Mouse (Mus musculus) MN1 (cell line): ENCODE results near the gene Saysd1.
A peak's percentile ranks its signal among the peaks of the same experiment; 100 is the strongest.

ENCODE experiments used
- DNase-seq: peaks from one replicate; pipeline ENCODE4 v3.0.0-alpha.2; 2016; ENCODE audit warnings: low spot score

Saysd1 gene

DNA sequence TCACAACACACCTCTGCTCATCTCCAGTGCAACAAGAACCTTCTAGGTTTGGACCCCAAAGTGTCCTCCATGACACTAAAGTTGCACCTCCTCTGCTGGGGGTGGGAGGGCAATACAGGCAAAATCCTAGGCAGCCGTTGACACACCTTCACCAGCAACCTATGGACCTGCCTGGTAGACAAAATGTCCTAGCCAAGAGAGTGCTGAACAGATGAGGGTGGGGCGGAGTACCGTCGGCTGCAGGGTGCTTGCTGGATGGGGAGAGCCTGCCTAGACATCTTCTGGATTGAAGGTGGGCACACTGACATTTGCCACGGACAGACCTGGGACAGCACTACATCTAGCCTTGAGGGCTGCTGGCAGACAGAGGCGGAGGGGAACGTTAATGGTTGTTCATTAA, 26.1 kb upstream of the Saysd1 start:
- no peak for DNase-seq

DNA sequence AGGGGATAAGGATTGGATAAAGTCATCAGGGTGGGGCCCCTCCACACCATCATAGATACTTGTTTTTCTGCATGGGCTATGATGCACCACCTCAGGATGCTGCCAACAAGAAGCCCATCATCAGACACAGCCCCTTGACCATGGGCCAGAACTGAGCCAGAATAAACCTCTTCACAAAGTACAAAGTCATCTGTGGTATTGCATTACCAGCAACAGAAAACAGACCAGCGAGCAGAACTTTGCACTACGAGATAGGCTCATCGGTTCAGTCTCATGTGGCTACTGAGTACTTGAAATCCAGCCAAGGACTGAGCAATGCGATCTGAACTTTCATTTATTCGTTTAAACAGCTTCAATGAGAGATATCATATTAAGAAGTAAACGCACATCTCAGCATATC, 24.4 kb upstream of the Saysd1 start:
- DNase-seq, result no peak

DNA sequence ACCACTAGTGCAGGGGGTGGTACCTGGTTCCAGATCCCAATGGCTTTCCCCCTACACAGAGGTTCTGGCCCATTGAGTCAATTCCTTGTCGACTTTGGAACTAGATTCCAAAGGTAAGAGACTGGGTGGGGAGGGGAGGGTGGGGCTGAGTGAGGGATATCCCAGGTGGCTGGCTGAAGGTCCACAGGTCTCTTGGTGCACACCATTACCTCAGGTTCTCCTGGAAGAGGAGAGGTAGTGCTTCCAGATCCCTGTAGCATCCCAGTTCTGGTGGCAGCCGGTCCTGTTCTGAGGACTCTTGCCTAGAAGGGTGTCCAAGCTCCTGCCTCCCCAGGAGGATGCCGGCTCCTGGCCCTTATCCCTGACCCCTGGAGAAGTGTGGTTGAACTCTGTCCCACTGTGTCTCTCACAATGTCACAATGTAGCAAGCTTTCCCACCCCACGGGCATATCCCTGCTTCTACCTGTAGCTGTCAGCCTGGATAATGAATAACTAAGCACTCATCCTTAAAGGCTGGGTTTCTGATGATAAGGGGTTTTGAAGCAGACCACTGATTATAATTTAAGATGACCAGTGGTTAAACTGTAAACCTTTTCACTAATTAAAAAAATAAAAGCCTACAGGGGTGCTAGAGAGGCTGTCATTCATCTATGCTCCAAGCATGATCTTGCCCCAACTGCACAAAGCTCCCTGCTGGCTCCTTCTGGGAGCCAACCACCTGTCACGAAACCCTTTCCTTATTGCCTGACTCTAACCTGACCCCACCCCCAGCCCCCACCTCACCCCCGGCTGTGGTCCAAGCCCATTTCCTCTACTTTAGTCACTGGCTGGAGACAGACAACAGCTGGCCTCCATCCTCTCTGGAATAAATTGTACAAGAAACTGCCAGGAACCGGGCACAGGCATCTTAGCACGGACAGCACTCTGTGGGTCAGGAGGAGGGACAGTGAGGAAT, 20.7 kb upstream of the Saysd1 start:
- no peak for DNase-seq

DNA sequence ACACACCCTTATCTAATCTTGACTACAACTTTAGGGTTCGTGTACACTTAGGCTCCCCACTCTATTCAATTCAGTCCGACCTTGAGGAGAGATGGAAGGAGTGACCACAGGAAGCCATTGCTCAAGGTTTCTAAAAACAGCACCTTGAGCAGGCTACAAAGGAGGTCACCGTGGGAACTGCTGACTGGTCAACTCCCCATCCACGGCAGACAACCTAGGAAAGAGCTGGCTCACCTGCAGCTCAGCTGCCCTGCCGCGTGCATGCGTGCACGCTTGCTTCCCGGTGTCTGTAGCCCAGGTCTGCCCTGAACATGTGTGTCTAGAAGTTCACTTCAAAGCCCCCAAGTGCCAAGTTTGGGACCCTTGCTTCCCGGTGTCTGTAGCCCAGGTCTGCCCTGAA, 19.3 kb upstream of the Saysd1 start:
- no peak for DNase-seq

DNA sequence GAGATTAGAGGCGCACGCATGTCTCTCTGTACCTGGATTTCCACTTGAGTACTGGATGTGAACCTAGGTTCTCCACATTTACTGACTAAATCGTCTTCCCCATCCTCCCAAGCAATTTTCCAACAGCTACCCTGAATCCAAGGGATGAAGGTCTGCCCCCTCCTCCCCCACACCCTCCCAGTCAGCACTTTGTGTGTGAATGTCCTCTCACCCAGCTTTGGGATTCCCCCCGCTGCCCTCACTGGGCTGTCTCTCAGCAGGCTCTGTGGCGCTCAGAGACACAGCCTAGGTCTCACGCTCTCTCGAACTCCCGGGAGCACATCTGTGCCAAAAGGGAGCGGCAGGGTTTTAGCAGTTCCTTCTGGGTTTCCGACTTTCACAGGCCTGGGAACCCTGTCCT, 17.4 kb upstream of the Saysd1 start:
- no peak for DNase-seq

DNA sequence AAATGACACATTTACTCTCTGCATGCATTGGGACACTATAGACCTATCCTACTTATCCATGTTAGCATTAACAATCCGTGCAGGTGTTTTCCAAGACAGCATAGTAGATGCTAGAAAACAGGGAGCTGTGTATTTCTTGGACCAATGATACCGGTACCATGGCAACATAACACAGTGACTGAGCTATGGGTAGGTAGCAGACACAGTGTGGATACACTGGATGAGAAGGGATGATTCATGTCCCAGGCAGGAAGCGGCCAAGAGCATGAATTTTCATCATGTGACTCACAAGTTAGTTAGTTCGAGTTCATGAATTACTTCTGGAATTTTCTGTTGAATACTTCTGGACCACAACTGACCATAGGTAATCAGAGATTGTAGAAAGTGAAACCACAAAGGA, 16.6 kb upstream of the Saysd1 start:
- DNase-seq, result no peak

DNA sequence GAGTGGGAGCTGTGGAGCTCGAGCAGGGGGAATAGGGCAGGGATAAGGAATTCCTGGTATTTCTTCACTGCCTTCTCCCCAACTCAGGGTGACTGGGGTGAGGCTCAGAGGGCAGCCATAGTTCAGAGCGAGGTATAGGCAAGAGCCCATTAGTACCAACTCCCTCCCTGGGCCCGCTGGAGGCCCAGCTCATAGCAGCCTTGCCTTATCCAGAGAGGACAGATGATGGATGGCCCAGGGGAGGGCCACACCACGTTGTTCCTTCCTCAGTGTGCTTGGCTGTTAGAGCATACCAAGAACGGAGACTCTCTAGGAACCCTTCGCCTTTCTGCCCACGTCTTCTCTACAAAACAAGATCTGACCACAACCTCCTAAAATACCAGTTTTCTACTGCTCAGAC, 15.9 kb upstream of the Saysd1 start:
- DNase-seq, result no peak

DNA sequence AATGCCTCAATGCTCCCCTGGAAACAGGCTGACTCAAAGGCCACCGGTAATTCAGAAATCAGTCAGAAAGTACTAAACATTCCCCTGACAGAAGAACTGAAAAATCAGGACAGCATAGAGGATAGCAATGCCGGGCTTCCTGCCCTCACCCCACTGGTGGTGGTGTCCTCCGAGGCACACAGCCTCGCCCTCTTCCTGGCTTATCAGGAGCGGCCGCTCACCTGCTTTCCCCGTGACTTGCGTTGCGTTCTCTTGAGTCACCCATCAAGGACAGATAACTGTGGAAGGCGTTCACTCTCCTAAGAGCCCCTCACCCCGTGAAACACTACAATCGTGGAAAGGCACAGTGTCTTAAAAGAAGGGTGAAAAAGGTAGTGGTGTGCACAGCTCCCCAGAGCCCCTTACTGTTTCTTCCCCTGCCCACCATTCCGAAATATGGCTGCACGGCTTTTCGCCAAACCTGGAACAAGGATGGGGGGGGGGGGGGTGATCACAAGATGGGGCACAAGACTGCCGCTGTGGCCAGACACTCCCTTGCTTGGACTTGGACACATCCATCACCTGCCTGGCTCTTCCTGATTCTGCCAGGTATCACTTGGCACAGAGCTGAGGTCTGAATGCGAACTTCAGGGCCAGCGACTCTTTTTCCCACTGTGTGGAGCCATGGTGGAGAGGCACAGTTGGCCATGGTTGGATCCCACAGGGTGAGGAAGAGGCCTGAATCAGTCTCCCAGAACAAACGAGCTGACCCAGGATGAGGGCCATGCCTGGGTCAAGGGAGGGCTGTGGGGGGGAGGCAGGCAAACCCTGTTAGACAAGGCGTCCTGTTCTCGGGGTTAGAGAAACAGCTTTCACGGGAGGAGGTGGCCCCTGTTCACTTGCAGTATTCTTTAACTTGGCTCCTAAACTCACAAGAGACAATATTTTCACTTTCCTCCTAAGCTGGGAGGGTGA, 11.1 kb upstream of the Saysd1 start:
- DNase-seq, result no peak

DNA sequence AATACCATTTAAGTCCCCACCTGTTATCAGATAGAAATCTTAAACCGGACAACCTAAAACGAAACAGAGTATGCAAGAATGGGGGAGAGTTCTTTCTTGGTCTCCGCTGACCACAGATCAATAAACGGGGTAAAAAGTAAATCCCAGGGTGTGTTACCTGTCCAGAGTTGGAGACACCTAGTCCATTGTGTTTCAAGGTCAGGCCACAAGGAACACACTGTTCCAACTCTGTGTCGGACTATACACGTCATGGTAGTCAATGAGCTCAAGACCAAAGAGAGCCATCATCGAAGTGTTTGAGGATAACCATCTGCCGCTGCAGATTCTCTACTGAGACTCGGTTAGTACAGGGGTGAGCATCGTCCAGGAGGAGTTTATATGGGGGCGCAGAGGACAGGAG, 10.2 kb upstream of the Saysd1 start:
- no peak for DNase-seq

DNA sequence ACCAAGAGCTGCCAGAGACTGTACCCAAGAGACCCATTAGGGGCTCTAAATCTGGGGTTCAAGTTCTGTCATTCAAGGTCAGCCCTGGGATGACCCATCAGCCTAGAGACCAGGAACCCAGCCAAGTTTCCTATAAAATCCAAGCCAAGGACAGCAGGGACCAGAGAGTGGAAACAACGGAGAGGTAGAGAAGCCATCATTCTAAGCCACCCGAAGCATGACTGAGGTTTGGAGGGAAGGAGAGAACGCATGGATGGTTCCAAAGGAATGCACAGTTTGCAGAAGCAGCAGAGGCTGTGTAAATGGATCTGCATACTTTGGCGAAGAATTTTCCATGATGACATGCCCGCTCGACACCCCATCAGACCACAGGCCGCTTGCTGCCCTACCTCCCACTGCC, 9.5 kb upstream of the Saysd1 start:
- DNase-seq, result no peak

DNA sequence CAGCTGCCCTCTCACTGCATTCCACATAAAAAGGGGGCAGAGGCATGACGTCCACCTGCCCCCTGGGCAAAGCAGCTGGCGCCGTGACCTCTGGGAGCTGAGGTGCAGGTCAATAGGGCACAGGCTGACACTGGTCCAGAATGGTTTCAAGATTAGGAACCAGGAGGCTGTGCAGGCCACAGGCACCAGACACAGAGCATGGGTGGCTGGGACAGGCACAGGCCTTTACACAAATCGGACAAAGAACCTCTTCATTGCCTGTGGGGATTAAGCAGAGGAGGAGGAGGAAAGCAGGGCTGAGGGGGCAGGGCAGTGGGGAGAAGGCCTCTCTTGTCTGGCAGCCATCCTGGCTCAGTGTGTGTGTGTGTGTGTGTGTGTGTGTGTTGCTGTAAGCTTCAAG, 5.8 kb upstream of the Saysd1 start:
- DNase-seq, result no peak

DNA sequence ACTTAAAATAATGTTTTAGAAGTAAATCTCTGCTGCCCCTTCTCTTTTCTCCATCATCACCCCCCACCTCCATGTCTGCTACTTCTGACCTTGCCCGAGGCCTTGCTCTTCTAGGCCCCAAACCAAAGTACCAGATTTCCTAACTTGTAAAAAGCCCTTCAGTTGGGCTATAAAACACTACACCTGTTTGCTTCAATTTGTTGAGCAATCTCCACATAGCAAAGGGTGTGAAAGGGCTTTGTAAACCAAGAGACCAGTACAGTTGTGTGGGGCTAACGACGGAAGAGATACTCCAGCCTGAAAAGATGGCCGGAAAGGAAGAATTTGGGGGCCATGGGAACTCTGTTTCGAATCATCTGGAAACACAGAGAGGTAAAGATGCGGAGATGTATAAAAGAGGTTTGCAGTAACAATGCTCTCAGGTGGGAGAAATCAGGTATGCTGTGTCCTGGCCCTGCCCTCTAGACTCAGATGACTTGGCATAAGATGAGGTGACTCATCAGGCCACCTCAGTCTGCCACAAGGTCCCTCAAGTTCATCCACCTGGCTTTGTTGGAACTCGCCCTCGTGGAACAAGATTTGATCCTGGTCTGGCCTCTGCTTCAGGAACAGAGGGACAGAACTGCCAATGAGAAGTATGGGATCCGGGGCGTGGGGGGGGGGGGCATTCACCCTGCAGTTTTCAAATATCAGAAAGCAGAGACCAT, 3.2 kb downstream of the Saysd1 start:
- no peak for DNase-seq

DNA sequence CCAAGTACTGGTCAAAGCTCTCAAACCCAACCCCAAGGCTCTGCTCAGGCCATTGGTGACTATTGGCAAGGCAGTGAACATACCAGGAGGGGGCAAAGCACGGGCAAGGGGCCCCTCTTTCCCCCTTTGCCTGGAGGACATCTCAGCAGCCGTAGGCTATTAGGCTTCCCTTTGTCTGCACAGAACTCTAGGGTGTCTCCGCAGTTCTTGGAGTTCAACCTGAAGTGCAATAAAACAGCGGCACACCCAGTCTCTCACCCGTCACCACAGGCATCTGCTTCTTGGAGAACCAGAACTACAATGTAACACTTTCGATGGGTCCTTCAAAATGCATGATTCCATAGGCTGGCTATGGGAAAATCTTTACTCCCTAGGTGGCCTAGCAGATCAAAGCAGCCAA, 10.2 kb downstream of the Saysd1 start:
- no peak for DNase-seq

DNA sequence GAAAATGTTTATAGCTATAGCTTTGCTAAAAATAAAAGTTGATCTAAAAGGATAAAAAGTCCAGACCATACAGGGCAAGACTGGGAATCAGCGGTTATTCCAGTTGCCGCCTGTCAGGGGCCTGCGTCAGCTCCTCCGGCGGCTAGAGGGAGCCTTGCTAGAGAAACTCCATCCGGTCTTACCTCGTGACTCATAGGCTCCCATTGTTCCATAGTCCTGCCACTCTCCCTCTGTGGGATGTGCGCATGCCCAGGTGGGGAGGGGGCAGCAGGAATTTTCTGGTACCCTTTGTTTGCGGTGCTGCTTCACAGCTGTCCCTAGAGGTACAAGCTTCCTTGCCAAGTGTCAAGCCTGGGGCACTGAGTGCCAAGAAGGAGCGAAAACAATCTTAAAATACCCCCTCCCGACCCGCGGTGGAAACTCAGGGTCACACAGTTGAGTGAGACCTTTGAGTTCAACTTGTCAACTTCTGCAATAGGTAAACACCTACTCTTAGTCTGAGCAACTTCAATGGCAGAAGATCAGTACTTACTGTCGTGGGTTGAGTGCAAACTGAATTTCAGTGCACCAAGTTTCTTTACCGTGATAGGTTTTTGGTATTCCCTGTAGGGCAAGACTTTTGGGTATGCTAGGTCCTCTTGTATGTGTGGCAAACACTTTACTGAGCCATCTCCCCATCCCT, 10.8 kb downstream of the Saysd1 start:
- DNase-seq, result no peak

DNA sequence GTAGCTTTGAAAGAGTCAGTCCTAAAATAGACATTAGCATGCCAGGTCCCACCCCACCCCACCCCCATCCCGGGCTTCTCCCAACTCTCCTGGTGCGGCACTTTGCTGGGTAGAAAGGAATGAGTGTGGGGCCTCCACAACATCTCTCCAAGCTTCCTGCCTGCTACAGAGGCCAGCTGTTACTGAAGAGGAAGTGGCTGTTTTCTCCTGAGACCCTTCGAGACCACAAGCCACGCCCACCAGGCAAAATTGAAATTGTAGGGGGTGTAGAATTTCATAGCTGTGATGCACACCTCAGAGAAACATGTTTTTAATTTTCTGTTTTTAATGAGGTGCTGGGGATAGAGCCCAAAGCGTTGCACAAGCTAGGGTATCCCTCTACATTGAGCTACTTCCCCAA, 17.5 kb downstream of the Saysd1 start:
- DNase-seq, result no peak

DNA sequence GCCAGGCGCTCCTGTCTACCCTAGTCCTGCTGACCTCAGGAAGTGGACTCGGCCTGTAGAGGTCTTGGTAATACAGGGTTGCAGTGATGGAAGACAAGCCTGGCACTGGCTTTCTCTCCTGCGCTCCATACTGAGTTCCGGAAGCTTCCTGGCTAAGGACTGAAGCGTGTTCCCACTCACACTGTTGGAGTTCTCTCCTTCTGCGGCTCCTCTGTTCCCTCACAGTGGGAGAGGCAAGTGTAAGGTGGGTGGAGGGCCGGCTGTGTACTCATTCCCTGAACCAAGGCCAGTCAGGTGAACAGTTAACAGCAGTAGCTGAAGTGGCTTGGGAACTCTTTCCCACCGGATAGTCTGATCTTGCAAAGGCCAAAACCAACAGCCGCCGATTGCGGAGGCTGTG, 18.3 kb downstream of the Saysd1 start:
- DNase-seq, result no peak

DNA sequence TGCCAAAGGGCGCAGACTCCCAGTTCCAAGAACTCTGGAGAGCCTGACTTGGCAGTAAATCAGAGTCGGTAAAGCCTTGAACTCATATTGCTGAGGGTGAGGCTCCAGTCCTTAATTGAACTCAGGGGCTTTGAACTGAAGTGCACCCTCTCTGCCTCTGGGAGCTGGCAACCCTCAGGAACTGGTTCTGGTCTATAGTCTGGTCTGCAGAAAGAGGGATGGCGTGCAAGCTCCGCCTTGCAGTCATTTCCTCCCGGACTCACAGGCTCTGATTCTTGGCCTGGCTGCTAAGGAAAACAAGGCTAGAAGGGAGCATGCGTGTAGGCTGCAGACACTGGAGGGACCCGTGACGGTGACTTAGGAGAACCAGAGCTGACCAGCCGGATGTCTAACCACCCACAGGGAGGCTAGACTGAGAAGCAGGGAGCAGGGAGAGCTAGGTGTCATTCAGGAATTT, 22.2 kb downstream of the Saysd1 start:
- DNase-seq, result no peak

DNA sequence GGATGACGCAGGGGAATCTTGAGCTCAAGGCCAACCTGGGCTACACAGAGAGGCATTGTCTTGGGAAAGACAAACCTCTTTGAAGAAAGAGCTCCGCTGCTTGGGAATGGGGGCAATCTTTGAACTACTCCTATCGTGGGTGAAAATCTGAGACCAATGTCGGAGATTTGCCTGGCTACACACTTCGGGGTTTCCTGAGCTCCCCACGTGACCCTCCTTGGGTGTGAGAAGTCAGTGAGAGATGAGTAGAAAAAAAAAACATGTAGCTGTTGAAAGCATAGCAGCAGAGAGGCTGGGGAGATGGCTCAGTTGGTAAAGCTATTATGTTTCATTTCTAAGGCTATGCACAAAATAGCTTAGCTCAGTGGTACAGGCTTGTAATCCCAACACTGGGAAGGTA, 23.4 kb downstream of the Saysd1 start:
- no peak for DNase-seq

DNA sequence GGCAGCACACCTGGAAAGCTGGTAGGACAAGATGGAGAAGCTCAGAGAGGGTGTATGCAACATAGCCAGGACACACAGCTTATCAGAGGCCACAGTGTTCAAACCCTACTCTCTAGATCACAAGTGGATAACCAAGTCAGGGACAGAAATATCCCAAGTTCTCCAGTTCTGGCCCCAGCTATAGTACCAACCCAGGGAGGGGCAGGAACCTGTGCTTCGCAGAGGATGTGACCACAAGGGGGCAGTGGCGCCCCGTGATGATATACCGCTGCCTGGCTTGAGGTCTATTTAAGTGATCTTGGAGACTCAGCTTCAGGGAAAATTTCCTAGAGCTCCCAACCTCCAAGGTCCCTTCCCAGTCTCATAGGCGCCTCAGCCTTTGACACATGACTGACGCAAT, 24.4 kb downstream of the Saysd1 start:
- peak; percentile 51 for DNase-seq

DNA sequence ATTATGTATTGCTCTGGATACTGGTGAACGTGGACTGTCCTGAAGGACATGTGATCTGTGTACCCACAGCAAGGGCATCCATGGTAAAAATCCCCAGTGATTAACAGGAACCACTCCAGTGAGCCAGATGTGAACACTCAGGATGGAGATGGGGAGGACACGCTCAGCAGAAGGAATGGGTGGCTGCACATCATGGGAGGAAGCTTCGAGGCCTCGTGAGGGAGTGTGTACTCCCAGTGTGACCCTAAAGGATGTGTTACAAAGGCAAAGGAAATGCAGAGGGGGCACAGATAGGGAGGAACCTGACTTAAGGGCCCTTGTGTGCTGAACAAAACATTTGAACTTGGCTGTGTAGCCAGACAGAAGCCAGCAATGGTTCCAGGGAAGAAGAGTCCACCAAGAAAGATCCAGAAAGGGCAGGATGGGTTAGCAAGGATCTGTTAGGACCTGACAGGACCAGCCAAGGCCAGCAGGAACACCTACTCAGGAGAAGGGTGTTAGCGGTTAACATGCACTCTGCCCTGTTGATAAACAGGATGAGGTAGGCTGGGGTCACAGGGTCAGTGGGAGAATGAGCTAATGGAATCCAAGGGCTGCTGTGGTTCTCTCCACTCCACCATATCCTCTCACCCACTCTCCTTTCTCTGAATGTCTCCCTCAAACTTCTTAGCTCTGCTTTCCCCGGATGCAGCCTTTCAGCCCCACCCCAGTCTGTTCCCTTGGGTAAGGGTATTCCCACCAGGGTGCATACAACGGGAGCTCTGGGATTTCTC, 25.0 kb downstream of the Saysd1 start:
- no peak for DNase-seq

DNA sequence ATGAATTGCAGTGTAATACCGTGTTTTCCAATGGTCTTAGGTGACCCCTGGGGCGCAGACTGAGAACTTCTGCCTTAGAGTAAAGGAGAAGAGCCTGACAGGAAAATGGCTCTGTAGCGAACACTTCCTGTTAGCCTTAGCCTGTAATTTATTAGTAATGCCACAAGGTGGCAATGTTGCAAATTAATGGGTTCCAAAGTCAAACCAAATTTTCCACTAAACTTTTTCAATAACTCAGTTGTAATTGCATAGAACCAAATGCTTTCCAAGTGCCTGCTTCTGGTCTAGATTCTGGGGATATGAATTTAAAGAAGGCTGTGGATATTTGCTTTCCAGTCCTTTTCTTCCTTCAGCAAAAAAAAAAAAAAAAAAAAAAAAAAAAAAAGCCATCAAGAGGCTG, 26.1 kb downstream of the Saysd1 start:
- DNase-seq, result no peak
